Mouse (Mus musculus): ENCODE measurements around the gene Ube2a. TPM values are rescaled to one million over a fixed set of nuclear protein-coding genes. Genes with fewer than 3 reads are reported as not detected.

Ube2a gene
- polyA plus RNA-seq, 2 experiments = 19.4 to 80.2 TPM

DNA sequence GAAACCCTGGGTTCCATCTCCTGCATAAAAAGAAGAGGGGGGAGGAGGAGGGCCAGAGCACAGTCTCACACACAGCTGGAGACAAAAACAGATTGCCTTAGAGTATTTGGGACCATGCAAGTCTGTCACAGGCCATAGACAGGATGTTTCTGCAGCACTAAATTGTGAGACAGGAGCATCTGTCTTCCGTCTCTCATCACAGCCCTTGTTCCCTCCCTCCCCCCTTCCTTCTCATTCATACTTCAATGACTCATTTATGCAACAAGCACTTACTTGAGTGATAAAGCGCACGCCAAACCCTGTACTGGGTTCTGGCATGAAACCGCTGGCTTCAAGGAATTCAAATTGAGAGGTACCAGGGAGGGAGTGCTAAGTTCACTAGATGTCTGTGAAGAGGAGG is 42.1 kb upstream of the Ube2a start:
- TF ChIP-seq CTCF (IDR thresholded peaks at IDR 0.05; ENCODE audit: low read depth) (no peak), EP300 (IDR thresholded peaks at IDR 0.05; ENCODE audit: low read depth) (no peak)
- H3K9ac ChIP-seq (replicated peaks) = no peak overlapping the region
- no peaks in the 10 kb centered on the region for H3K9me3 ChIP-seq (ENCODE audit: control insufficient read depth, low read length)
- H3K4me1 ChIP-seq (replicated peaks; ENCODE audit: control insufficient read depth in 2 of 2, insufficient read depth in 2 of 2, low read length in 1 of 2) = no peaks in the 10 kb centered on the region; a peak in 1 of 4 replicates
- ATAC-seq (ENCODE audit: insufficient read depth) (no peak), DNase-seq (ENCODE audit: low read depth in 3 of 3, low spot score in 3 of 3) (no peak)
- 83% methylated on average over 4 of the region's 4 CpGs for WGBS (ENCODE audit: insufficient replicate concordance)
- no peak overlapping the region for H3K4me2 ChIP-seq (ENCODE audit: low read depth)
- no peak overlapping the region for H3K4me3 ChIP-seq (ENCODE audit: insufficient read depth in 1 of 2, low read depth in 2 of 2, low read length in 2 of 2)
- no peaks in the 10 kb centered on the region for H3K36me3 ChIP-seq (replicated peaks; ENCODE audit: control insufficient read depth, insufficient read depth, low read depth)
- H3K27me3 ChIP-seq (ENCODE audit: control insufficient read depth, insufficient read depth, low read length) = no peaks in the 10 kb centered on the region
- no peak overlapping the region for H3K27ac ChIP-seq

DNA sequence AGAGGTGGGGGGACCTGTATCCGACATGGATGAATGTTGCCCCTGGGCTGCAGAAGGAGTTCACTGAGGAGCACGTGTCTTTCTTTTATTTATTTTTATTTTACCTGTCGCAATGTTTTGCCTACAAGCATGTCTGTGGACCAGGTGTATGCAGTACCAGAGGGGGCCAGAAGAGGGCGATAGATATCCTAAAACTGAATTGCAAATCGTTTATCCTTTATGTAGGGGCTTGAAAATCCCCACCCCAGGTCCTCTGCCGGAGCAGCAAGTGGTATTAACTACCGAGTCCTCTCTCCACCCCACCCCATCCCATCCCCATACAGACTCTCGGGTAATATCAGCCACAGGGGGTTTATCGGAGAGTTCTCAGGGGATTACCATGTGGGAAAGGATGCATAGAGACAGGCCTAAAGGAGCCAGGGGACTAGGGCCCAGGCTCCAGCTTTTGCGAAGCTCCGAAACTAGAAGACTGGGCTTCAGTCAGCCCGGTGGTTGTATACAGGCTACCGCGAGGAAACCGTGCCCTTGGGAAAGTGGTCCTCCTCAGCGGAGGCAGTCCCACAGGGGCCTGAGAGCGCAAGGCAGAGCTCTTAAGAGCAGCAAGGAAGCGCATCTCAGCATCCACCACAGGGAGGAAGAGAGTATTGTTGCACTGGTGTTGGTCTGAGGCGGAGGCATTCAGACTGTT is 40.2 kb upstream of the Ube2a start:
- peaks cover 0 to 5% of the 10 kb centered on the region in 2 experiments; a peak in 2 of 4 replicates for H3K4me1 ChIP-seq (replicated peaks; ENCODE audit: control insufficient read depth in 2 of 2, insufficient read depth in 2 of 2, low read length in 1 of 2)
- H3K36me3 ChIP-seq (replicated peaks; ENCODE audit: control insufficient read depth, insufficient read depth, low read depth) = no peaks in the 10 kb centered on the region
- no peak for TF ChIP-seq EP300 (IDR thresholded peaks at IDR 0.05; ENCODE audit: low read depth)
- peak; percentile 76 for TF ChIP-seq CTCF (IDR thresholded peaks at IDR 0.05; ENCODE audit: low read depth)
- H3K9ac ChIP-seq (replicated peaks) = no peak overlapping the region
- H3K4me3 ChIP-seq (ENCODE audit: insufficient read depth in 1 of 2, low read depth in 2 of 2, low read length in 2 of 2) = no peak overlapping the region
- ATAC-seq (ENCODE audit: insufficient read depth) (no peak), DNase-seq (ENCODE audit: low read depth in 3 of 3, low spot score in 3 of 3) (peak in 2 of 3 experiments; percentile 23 to 39)
- no peaks in the 10 kb centered on the region for H3K9me3 ChIP-seq (ENCODE audit: control insufficient read depth, low read length)
- H3K4me2 ChIP-seq (ENCODE audit: low read depth) = no peak overlapping the region; the same call in 1 of the 2 replicates
- H3K27me3 ChIP-seq (ENCODE audit: control insufficient read depth, insufficient read depth, low read length) = no peaks in the 10 kb centered on the region
- H3K27ac ChIP-seq = no peak overlapping the region
- 30% methylated on average over 19 of the region's 19 CpGs for WGBS (ENCODE audit: insufficient replicate concordance)

DNA sequence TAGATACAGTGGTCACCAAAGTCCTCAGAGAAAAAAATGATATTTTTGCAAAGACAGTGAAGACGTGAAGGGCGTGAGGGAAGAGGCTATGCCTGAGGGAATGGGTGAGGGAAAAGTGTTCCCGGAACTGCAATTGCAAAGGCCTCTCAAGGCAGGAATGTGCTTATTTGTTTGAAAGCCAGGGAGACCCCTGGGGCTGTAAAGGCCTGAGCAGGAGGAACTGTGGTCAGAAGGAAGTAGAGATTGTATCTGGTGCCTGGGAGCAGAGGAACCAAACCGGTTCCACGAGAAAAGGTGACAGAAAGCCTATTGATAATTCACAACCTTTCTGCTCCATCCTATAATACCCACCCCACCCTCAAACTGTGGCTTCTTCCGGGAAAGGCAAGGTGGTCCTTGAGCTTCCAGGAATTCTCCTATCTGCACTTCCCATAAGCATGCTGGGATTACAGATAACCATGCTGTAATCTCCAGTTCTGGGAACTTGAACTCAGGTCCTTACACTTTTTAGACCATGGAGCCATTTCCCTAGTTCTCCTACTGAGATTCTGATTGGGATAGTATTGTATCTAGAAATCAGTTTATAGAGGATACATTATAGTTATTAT is 36.5 kb upstream of the Ube2a start:
- Histone ChIP-seq H3K4me2 (ENCODE audit: low read depth) (no peak overlapping the region), H3K27me3 (ENCODE audit: control insufficient read depth, insufficient read depth, low read length) (no peaks in the 10 kb centered on the region), H3K4me1 (replicated peaks; ENCODE audit: control insufficient read depth in 2 of 2, insufficient read depth in 2 of 2, low read length in 1 of 2) (peaks cover 0 to 5% of the 10 kb centered on the region in 2 experiments; a peak in 2 of 4 replicates), H3K9ac (replicated peaks) (no peak overlapping the region), H3K36me3 (replicated peaks; ENCODE audit: control insufficient read depth, insufficient read depth, low read depth) (no peaks in the 10 kb centered on the region), H3K27ac (no peak overlapping the region), H3K4me3 (ENCODE audit: insufficient read depth in 1 of 2, low read depth in 2 of 2, low read length in 2 of 2) (no peak overlapping the region), H3K9me3 (ENCODE audit: control insufficient read depth, low read length) (no peaks in the 10 kb centered on the region)
- 44% methylated on average over 6 of the region's 6 CpGs for WGBS (ENCODE audit: insufficient replicate concordance)
- ATAC-seq (ENCODE audit: insufficient read depth) = no peak
- TF ChIP-seq CTCF (IDR thresholded peaks at IDR 0.05; ENCODE audit: low read depth) (no peak), EP300 (IDR thresholded peaks at IDR 0.05; ENCODE audit: low read depth) (no peak)
- DNase-seq (ENCODE audit: low read depth in 3 of 3, low spot score in 3 of 3) = peak in 1 of 3 experiments; percentile 38

DNA sequence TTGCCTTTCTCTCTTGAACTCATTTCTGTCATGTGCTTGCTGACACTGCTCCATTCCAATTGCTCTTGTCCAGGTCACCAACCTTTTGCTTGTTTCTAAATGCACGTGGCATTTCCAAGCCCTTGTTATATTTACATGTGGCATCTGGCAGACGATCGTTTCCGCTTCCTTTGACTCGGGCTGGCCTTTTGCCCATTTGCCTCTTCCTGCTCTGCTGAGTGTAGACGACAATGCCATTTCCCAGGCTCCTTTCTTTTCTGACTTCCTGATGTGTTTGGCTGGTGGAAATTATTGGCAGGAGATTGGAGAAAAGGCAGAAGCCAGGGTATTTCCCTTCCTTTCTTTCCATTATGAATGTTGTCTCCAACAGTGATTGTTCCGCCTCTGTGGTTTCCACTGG is 34.3 kb upstream of the Ube2a start:
- H3K4me1 ChIP-seq (replicated peaks; ENCODE audit: control insufficient read depth in 2 of 2, insufficient read depth in 2 of 2, low read length in 1 of 2) = peaks cover 0 to 5% of the 10 kb centered on the region in 2 experiments; a peak in 2 of 4 replicates
- 46% methylated on average over 7 of the region's 7 CpGs for WGBS (ENCODE audit: insufficient replicate concordance)
- no peak overlapping the region for H3K4me2 ChIP-seq (ENCODE audit: low read depth)
- no peak for ATAC-seq (ENCODE audit: insufficient read depth)
- no peak overlapping the region for H3K27ac ChIP-seq
- H3K9me3 ChIP-seq (ENCODE audit: control insufficient read depth, low read length) = no peaks in the 10 kb centered on the region
- no peaks in the 10 kb centered on the region for H3K27me3 ChIP-seq (ENCODE audit: control insufficient read depth, insufficient read depth, low read length)
- H3K9ac ChIP-seq (replicated peaks) = no peak overlapping the region
- no peak for DNase-seq (ENCODE audit: low read depth in 3 of 3, low spot score in 3 of 3)
- TF ChIP-seq CTCF (IDR thresholded peaks at IDR 0.05; ENCODE audit: low read depth) = no peak
- TF ChIP-seq EP300 (IDR thresholded peaks at IDR 0.05; ENCODE audit: low read depth) = no peak
- no peak overlapping the region for H3K4me3 ChIP-seq (ENCODE audit: insufficient read depth in 1 of 2, low read depth in 2 of 2, low read length in 2 of 2)
- no peaks in the 10 kb centered on the region for H3K36me3 ChIP-seq (replicated peaks; ENCODE audit: control insufficient read depth, insufficient read depth, low read depth)

DNA sequence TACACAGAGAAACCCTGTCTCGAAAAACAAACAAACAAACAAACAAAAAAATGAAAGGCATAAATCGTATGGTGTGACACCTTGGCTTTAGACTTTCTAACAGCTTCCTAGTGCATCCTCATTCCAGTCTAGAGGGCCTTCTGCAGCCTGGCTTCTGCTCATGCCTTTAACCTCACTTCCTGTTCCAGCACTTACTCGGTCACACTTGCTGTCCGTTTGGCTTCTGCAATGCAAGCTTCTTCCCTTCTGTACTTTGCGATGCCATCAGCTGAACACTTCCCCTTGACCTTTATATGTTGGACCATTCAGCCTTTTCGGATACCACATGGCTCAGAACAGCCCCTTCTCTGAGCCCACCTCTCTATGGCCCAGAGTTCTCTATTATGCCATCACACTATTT is 32.0 kb upstream of the Ube2a start:
- no peak overlapping the region for H3K4me2 ChIP-seq (ENCODE audit: low read depth)
- H3K27me3 ChIP-seq (ENCODE audit: control insufficient read depth, insufficient read depth, low read length) = no peaks in the 10 kb centered on the region
- TF ChIP-seq EP300 (IDR thresholded peaks at IDR 0.05; ENCODE audit: low read depth) = no peak
- no peak for TF ChIP-seq CTCF (IDR thresholded peaks at IDR 0.05; ENCODE audit: low read depth)
- DNase-seq (ENCODE audit: low read depth in 3 of 3, low spot score in 3 of 3) (no peak), ATAC-seq (ENCODE audit: insufficient read depth) (no peak)
- no peak overlapping the region for H3K9ac ChIP-seq (replicated peaks)
- H3K9me3 ChIP-seq (ENCODE audit: control insufficient read depth, low read length) = no peaks in the 10 kb centered on the region
- H3K4me3 ChIP-seq (ENCODE audit: insufficient read depth in 1 of 2, low read depth in 2 of 2, low read length in 2 of 2) = no peak overlapping the region
- peaks cover 0 to 5% of the 10 kb centered on the region in 2 experiments; a peak in 2 of 4 replicates for H3K4me1 ChIP-seq (replicated peaks; ENCODE audit: control insufficient read depth in 2 of 2, insufficient read depth in 2 of 2, low read length in 1 of 2)
- no peaks in the 10 kb centered on the region for H3K36me3 ChIP-seq (replicated peaks; ENCODE audit: control insufficient read depth, insufficient read depth, low read depth)
- 53% methylated on average over 6 of the region's 6 CpGs for WGBS (ENCODE audit: insufficient replicate concordance)
- H3K27ac ChIP-seq = no peak overlapping the region
